Mouse (Mus musculus): ENCODE measurements around the gene Antxr1.

GRCm38 (mm10) chr6:87272202-87272601 lies 63.4 kb downstream of the Antxr1 start:
- TF ChIP-seq POLR2A (IDR thresholded peaks at IDR 0.05; ENCODE audit: low read depth, low read length) = no peak
- TF ChIP-seq CTCF (IDR thresholded peaks at IDR 0.05; ENCODE audit: borderline replicate concordance, insufficient read depth, low read length) = no peak

All from embryonic fibroblast, embryonic 13.5 days (primary cell).